Mouse (Mus musculus): ENCODE measurements at regions not wholly inside any gene's neighbourhood (a gene's known extent, or its start where the extent isn't known, plus 50 kb on each side); places are given as distances from the start of the nearest gene placed in this dataset.

GRCm38 (mm10) chr1:73188796-73189195 lies 173.1 kb upstream of the Tnp1 start:
- H3K4me1 ChIP-seq (ENCODE audit: control insufficient read depth, insufficient read depth, low read length), result no peaks in the 10 kb centered on the region
- 79% methylated on average over 2 of the region's 2 CpGs for WGBS
- no peak for DNase-seq (ENCODE audit: low spot score)
- no peaks in the 10 kb centered on the region for H3K36me3 ChIP-seq (ENCODE audit: control insufficient read depth, insufficient read depth, low read length)
- no peak overlapping the region for H3K9ac ChIP-seq (ENCODE audit: low read length)
- H3K9me3 ChIP-seq (replicated peaks; ENCODE audit: control insufficient read depth, low read length), result no peaks in the 10 kb centered on the region
- no peak overlapping the region for H3K27ac ChIP-seq (ENCODE audit: low read depth, low read length)
- ATAC-seq, result no peak
- H3K4me3 ChIP-seq (ENCODE audit: low read depth, low read length), result no peak overlapping the region
- no peaks in the 10 kb centered on the region for H3K27me3 ChIP-seq (replicated peaks; ENCODE audit: control insufficient read depth, insufficient read depth, low read length)
- no peak overlapping the region for H3K4me2 ChIP-seq (ENCODE audit: low read length)

- no peak for ATAC-seq
- Histone ChIP-seq H3K36me3 (ENCODE audit: control insufficient read depth, insufficient read depth, low read length) (no peaks in the 10 kb centered on the region), H3K9me3 (replicated peaks; ENCODE audit: control insufficient read depth, low read length) (no peaks in the 10 kb centered on the region)
Measured at GRCm38 (mm10) chr1:73184477-73184876, 168.8 kb upstream of the Tnp1 start.

GRCm38 (mm10) chr1:73178810-73179209 lies 163.1 kb upstream of the Tnp1 start:
- Histone ChIP-seq H3K4me3 (ENCODE audit: low read depth, low read length) (no peak overlapping the region), H3K36me3 (ENCODE audit: control insufficient read depth, insufficient read depth, low read length) (no peaks in the 10 kb centered on the region), H3K27me3 (replicated peaks; ENCODE audit: control insufficient read depth, insufficient read depth, low read length) (no peaks in the 10 kb centered on the region), H3K4me2 (ENCODE audit: low read length) (no peak overlapping the region), H3K9me3 (replicated peaks; ENCODE audit: control insufficient read depth, low read length) (no peaks in the 10 kb centered on the region), H3K4me1 (ENCODE audit: control insufficient read depth, insufficient read depth, low read length) (no peaks in the 10 kb centered on the region), H3K9ac (ENCODE audit: low read length) (no peak overlapping the region), H3K27ac (ENCODE audit: low read depth, low read length) (no peak overlapping the region)
- no peak for ATAC-seq
- WGBS, result 43% methylated on average over 3 of the region's 3 CpGs
- DNase-seq (ENCODE audit: low spot score), result peak; percentile 23

More at GRCm38 (mm10) chr1:73184477-73184876, 168.8 kb upstream of the Tnp1 start:
- H3K4me2 ChIP-seq (ENCODE audit: low read length), result no peak overlapping the region
- no peaks in the 10 kb centered on the region for H3K27me3 ChIP-seq (replicated peaks; ENCODE audit: control insufficient read depth, insufficient read depth, low read length)
- no peak overlapping the region for H3K27ac ChIP-seq (ENCODE audit: low read depth, low read length)
- H3K4me3 ChIP-seq (ENCODE audit: low read depth, low read length), result no peak overlapping the region
- no peaks in the 10 kb centered on the region for H3K4me1 ChIP-seq (ENCODE audit: control insufficient read depth, insufficient read depth, low read length)
- DNase-seq (ENCODE audit: low spot score), result no peak
- H3K9ac ChIP-seq (ENCODE audit: low read length), result no peak overlapping the region
- WGBS, result 77% methylated on average over 6 of the region's 6 CpGs

DNA sequence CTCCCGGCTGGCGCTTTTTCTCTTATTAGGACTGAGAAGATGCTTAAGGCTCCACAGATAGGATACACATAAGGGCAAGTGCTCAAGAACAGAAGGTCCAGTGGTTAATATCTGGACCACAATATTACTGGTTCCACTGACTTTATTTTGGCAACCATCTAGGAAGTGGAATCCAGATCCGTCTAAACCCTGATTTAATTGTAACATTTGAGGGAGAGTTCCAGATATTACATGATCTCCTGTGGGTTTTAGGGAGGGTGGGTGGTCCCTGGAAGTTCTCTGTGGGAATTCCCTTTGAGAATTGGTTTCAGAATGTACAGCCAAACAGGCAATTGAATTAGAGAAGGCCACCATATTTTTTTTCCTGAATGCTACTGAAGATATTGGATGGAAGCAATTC lies 161.4 kb upstream of the Tnp1 start:
- no peak overlapping the region for H3K4me2 ChIP-seq (ENCODE audit: low read length)
- no peak for ATAC-seq
- no peaks in the 10 kb centered on the region for H3K9me3 ChIP-seq (replicated peaks; ENCODE audit: control insufficient read depth, low read length)
- no peaks in the 10 kb centered on the region for H3K4me1 ChIP-seq (ENCODE audit: control insufficient read depth, insufficient read depth, low read length)
- no peaks in the 10 kb centered on the region for H3K36me3 ChIP-seq (ENCODE audit: control insufficient read depth, insufficient read depth, low read length)
- no peaks in the 10 kb centered on the region for H3K27me3 ChIP-seq (replicated peaks; ENCODE audit: control insufficient read depth, insufficient read depth, low read length)
- no peak overlapping the region for H3K4me3 ChIP-seq (ENCODE audit: low read depth, low read length)
- DNase-seq (ENCODE audit: low spot score), result no peak
- 97% methylated on average over 3 of the region's 3 CpGs for WGBS
- no peak overlapping the region for H3K27ac ChIP-seq (ENCODE audit: low read depth, low read length)
- H3K9ac ChIP-seq (ENCODE audit: low read length), result no peak overlapping the region

DNA sequence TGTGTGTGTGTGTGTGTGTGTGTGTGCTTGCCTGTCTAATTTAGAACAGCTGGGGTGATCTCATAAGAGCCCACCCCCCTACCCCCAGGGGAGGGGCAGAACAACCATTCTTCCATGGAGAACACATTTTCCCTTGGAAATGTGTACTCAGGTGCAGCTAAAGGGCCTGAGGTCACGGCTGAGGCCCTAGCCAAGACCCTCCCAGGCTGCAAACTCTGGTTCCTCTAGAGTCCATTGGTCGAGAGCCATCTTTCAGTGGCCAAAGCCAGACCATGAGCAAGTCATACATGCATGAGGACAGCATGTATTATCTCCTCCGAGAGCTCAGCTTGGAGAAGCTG lies 154.9 kb upstream of the Tnp1 start:
- H3K27ac ChIP-seq (ENCODE audit: low read depth, low read length), result 0 out of 2 replicates have a peak overlapping the region, but pooled peaks have one; percentile 9
- no peaks in the 10 kb centered on the region for H3K9me3 ChIP-seq (replicated peaks; ENCODE audit: control insufficient read depth, low read length)
- H3K9ac ChIP-seq (ENCODE audit: low read length), result no peak overlapping the region
- H3K27me3 ChIP-seq (replicated peaks; ENCODE audit: control insufficient read depth, insufficient read depth, low read length), result no peaks in the 10 kb centered on the region
- peaks cover 8% of the 10 kb centered on the region; the same call in 1 of the 2 replicates for H3K4me1 ChIP-seq (ENCODE audit: control insufficient read depth, insufficient read depth, low read length)
- no peaks in the 10 kb centered on the region for H3K36me3 ChIP-seq (ENCODE audit: control insufficient read depth, insufficient read depth, low read length)
- WGBS, result 62% methylated on average over 3 of the region's 3 CpGs
- DNase-seq (ENCODE audit: low spot score), result no peak
- no peak overlapping the region for H3K4me3 ChIP-seq (ENCODE audit: low read depth, low read length)
- no peak overlapping the region for H3K4me2 ChIP-seq (ENCODE audit: low read length)
- no peak for ATAC-seq

DNA sequence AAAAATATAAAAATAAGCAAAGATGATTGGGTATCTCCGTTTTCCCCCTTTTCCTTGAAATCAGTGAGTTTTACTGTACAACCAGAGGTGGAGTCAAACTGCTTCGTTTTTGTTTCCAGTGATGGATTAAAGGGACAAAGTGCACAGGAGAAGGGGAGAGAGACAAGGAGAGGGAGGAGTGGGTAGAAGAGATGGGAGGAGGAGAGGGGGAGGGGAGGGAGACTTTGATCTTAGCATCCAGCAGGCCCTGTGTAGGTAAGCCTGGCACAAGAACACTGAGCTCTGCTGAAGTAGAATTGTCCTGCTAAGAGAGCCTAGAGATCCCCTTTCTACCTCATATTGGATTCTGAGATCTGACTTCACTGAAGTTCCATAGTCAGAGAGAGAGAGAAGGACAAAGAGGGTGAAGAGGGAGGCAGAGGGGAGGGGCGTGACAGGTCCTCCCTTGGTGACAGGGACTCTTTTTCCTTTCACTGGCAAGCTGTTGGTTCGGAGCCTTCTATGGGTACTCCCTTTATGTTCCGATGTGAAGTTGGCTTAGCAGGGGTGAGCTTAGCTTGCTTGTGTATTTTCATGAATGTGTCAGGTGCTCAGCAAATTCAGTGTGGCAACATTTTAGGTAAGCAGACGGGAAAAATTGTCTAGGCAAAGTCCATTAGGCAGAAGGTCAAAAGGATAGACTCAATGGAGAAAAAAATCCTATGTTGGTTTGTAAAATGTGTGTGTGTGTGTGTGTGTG lies 154.4 kb upstream of the Tnp1 start:
- H3K4me2 ChIP-seq (ENCODE audit: low read length), result no peak overlapping the region
- no peaks in the 10 kb centered on the region for H3K27me3 ChIP-seq (replicated peaks; ENCODE audit: control insufficient read depth, insufficient read depth, low read length)
- 21% methylated on average over 6 of the region's 6 CpGs for WGBS
- H3K4me3 ChIP-seq (ENCODE audit: low read depth, low read length), result no peak overlapping the region
- no peaks in the 10 kb centered on the region for H3K36me3 ChIP-seq (ENCODE audit: control insufficient read depth, insufficient read depth, low read length)
- peak; percentile 72; the same call in 1 of the 2 replicates for ATAC-seq
- H3K9ac ChIP-seq (ENCODE audit: low read length), result no peak overlapping the region
- peaks cover 8% of the 10 kb centered on the region; the same call in 1 of the 2 replicates for H3K4me1 ChIP-seq (ENCODE audit: control insufficient read depth, insufficient read depth, low read length)
- H3K9me3 ChIP-seq (replicated peaks; ENCODE audit: control insufficient read depth, low read length), result no peaks in the 10 kb centered on the region
- 0 out of 2 replicates have a peak overlapping the region, but pooled peaks have one; percentile 9 for H3K27ac ChIP-seq (ENCODE audit: low read depth, low read length)
- DNase-seq (ENCODE audit: low spot score), result peak; percentile 24

GRCm38 (mm10) chr1:73169077-73169869 lies 153.6 kb upstream of the Tnp1 start:
- H3K36me3 ChIP-seq (ENCODE audit: control insufficient read depth, insufficient read depth, low read length), result no peaks in the 10 kb centered on the region
- peak; percentile 71; the same call in 1 of the 2 replicates for ATAC-seq
- H3K4me3 ChIP-seq (ENCODE audit: low read depth, low read length), result no peak overlapping the region
- no peaks in the 10 kb centered on the region for H3K27me3 ChIP-seq (replicated peaks; ENCODE audit: control insufficient read depth, insufficient read depth, low read length)
- 0 out of 2 replicates have a peak overlapping the region, but pooled peaks have one; percentile 39 for H3K27ac ChIP-seq (ENCODE audit: low read depth, low read length)
- no peaks in the 10 kb centered on the region for H3K9me3 ChIP-seq (replicated peaks; ENCODE audit: control insufficient read depth, low read length)
- H3K4me2 ChIP-seq (ENCODE audit: low read length), result no peak overlapping the region
- peaks cover 8% of the 10 kb centered on the region; the same call in 1 of the 2 replicates for H3K4me1 ChIP-seq (ENCODE audit: control insufficient read depth, insufficient read depth, low read length)
- WGBS, result 28% methylated on average over 10 of the region's 10 CpGs
- no peak overlapping the region for H3K9ac ChIP-seq (ENCODE audit: low read length)
- DNase-seq (ENCODE audit: low spot score), result peak; percentile 66

DNA sequence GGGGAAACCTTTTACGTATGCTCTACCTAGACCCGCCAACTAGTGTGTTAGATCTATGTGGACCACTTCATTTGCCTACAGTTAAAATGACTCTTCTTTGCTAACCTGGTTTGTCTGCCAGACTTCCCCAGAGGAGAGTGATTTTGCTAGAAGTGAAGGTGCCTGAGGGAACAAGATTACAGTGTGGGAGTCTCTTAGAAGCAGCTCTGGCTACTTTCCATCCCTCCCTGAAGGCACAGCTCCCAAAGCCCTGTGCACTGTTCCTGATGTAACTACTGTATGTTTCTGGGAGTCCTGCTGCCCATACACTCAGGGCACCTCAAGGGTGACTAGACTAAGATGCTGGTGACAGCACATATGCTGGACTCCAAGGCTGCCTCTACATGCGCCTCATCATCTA lies 144.5 kb upstream of the Tnp1 start:
- Histone ChIP-seq H3K4me1 (ENCODE audit: control insufficient read depth, insufficient read depth, low read length) (no peaks in the 10 kb centered on the region), H3K27ac (ENCODE audit: low read depth, low read length) (no peak overlapping the region), H3K27me3 (replicated peaks; ENCODE audit: control insufficient read depth, insufficient read depth, low read length) (no peaks in the 10 kb centered on the region), H3K9ac (ENCODE audit: low read length) (no peak overlapping the region), H3K9me3 (replicated peaks; ENCODE audit: control insufficient read depth, low read length) (no peaks in the 10 kb centered on the region), H3K36me3 (ENCODE audit: control insufficient read depth, insufficient read depth, low read length) (no peaks in the 10 kb centered on the region), H3K4me2 (ENCODE audit: low read length) (no peak overlapping the region), H3K4me3 (ENCODE audit: low read depth, low read length) (no peak overlapping the region)
- DNase-seq (ENCODE audit: low spot score) (no peak), ATAC-seq (no peak)
- 92% methylated on average over 3 of the region's 3 CpGs for WGBS

All from forebrain, embryonic 14.5 days (tissue).